Mouse (Mus musculus) lung, postnatal 14 days (tissue): ENCODE measurements at regions not wholly inside any gene's neighbourhood (a gene's known extent, or its start where the extent isn't known, plus 50 kb on each side); places are given as distances from the start of the nearest gene placed in this dataset.

ENCODE experiments used
- DNase-seq: peaks from one replicate; pipeline ENCODE4 v3.0.0; 2021

DNA sequence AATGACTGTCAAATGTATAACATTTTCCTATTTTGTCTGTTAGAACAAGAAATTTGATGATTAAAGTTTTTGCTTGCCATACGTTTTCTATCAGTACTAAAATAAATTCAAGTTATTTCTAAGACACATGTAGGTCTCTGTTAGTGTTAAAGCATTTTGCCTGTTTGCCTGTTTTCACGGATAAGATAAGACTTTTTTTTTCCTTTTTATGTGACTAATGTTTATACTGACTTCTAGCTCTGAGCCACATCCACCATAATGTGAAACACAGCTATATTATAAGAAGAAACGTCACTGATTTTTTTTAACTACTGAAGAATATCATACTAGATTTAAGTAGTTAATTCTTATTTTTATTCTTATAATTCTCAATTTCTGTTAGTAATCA, 1012.6 kb downstream of the Cdh8 start:
- DNase-seq: no peak

GRCm38 (mm10) chr8:98402852-98403644, 1013.2 kb downstream of the Cdh8 start:
- DNase-seq: no peak

GRCm38 (mm10) chr8:98381815-98382214, 1034.5 kb downstream of the Cdh8 start:
- DNase-seq: no peak

DNA sequence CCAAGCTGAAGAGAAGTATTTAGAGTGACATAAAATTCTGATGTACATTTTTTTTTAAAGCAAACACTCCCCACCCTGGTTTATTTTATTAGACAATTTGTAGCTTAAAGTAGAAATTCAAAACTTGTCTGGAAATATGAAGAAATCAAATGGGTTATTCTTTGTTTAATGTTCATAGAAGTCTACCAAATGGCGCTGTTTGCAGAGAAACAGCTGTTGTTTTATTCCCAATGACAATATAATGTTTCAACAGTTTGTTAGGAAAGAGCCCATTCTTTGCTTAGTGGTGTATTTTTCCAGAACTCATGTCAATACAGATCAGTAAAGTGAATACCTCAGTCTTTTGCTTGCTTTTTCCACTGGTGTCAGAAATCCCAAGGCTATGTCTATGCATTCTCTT, 1035.9 kb downstream of the Cdh8 start:
- peak; percentile 11 for DNase-seq

GRCm38 (mm10) chr8:98377743-98378142, 1038.5 kb downstream of the Cdh8 start:
- no peak for DNase-seq

GRCm38 (mm10) chr8:98372711-98373420, 1043.4 kb downstream of the Cdh8 start:
- no peak for DNase-seq

- DNase-seq: no peak
Measured at GRCm38 (mm10) chr8:98365378-98366095, 1050.7 kb downstream of the Cdh8 start.

GRCm38 (mm10) chr8:98337279-98337678, 1079.0 kb downstream of the Cdh8 start:
- no peak for DNase-seq

DNA sequence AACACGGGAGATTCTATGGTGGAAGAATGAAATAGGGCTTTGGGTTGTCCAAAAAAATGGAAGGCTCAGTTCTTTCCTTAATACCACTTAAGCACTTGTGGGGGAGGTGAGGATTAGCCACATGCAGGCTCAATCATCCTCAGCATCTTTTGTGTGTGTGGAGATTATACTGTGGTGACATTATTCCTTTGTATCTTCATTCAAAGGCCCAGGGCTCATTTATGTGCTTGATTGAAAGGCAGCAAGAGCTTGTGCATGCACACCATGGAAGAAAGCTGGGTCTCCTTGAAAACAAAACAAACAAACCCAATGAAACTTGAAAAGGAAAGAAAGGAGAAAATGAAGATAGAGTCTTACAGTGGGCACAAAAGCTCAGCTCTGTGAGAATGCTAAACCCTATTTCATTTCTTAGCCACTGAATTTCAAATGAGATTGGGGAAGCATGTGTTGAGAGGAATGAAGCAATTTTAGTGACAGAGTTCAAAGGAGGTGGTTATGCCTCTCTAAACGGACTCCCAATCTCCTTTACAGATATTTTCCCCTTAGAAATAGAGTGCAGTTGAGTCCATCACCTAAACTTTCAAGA, 1106.8 kb downstream of the Cdh8 start:
- no peak for DNase-seq

DNA sequence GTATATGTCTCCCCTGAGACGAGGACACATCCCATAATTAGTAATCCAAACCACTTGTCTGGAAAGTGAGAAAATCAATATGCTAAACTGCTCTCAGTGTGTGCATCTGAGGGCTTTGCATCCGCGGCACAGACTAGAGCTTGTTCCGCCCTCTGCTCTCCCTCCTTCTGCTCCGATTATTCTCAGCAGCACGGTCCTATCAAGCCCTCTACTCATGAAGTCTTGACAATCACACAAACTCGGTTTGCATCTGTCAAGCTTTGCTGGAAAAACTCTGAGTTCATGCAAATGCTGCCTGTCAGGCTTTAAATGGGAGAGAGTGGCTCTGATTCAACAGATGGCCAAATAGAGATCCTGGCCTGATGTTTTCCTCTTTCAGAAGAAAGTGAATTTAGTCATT, 1121.3 kb downstream of the Cdh8 start:
- no peak for DNase-seq

- DNase-seq: no peak
Measured at GRCm38 (mm10) chr8:98260281-98260680, 1156.0 kb downstream of the Cdh8 start.

DNA sequence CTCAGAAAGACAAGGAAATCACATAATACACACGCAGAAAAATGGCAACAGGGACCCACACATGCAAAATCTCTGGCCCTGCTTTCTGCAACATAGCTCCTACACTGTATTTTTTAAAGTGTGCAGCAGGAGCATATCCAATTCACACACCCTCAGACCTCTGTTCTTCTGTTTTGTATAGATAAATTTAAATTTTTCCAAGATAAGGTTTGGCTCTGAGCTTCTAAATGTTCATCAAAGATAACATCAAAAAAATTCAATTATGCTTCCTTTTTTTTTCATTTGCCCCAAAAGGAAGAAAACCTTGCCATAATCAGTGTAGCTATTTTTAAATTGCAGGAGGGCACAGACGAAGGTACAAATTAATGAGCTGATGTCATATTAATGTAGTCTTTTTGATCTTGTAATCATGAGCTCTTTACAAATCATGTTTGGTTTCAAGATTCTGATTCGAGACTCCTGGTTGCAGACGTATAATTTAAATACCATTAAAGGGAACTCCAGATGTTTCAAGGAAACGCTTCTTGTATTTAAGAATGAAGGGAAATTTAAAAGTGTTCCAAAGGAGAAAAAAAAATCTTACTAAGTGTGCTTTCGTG, 1172.8 kb downstream of the Cdh8 start:
- DNase-seq: no peak

GRCm38 (mm10) chr8:98214019-98214418, 1202.3 kb downstream of the Cdh8 start:
- DNase-seq: no peak
